Mouse (Mus musculus) lung, postnatal 0 days (tissue): ENCODE results near the gene Prkce. TPM values are rescaled to one million over a fixed set of nuclear protein-coding genes. Genes with fewer than 3 reads are reported as not detected.
A peak's percentile ranks its signal among the peaks of the same experiment; 100 is the strongest.

Source experiments
- ATAC-seq: fragments of 200-750 bp; cut with Nextera tagmentation; 2 replicates; pipeline ENCODE4 v1.8.0; 2017; ENCODE audit warnings: moderate library complexity
- DNase-seq: peaks from one replicate; pipeline ENCODE4 v3.0.0-alpha.2; 2016; ENCODE audit warnings: low spot score
- H3K27ac ChIP-seq: fragments of 300-500 bp; sonication (generic); 2 replicates; pipeline ENCODE4 v1.5.1; 2014; ENCODE audit warnings: antibody characterized with exemption, mild to moderate bottlenecking, low read length, mixed read lengths
- H3K27me3 ChIP-seq: fragments of 300-500 bp; sonication (generic); replicated peaks from 2 replicates; pipeline ENCODE4 v1.6.1; 2014; ENCODE audit warnings: low read length, mixed read lengths; ENCODE audit not compliant: insufficient read depth
- H3K36me3 ChIP-seq: fragments of 300-500 bp; sonication (generic); 2 replicates; pipeline ENCODE4 v1.6.1; 2014; ENCODE audit warnings: low read length, mixed read lengths; ENCODE audit not compliant: insufficient read depth
- H3K4me1 ChIP-seq: fragments of 300-500 bp; sonication (generic); 2 replicates; pipeline ENCODE4 v1.6.1; 2014; ENCODE audit warnings: antibody characterized with exemption, low read depth, low read length, mixed read lengths; ENCODE audit not compliant: insufficient read depth
- H3K4me2 ChIP-seq: fragments of 300-500 bp; sonication (generic); replicated peaks from 2 replicates; pipeline ENCODE4 v1.6.1; 2014; ENCODE audit warnings: low read depth, mild to moderate bottlenecking, low read length, moderate library complexity, mixed read lengths
- H3K4me3 ChIP-seq: fragments of 300-500 bp; sonication (generic); 2 replicates; pipeline ENCODE4 v1.5.1; 2014; ENCODE audit warnings: low read depth, low read length
- H3K9ac ChIP-seq: fragments of 300-500 bp; sonication (generic); replicated peaks from 2 replicates; pipeline ENCODE4 v1.6.1; 2014; ENCODE audit warnings: low read depth, mild to moderate bottlenecking
- H3K9me3 ChIP-seq: fragments of 300-500 bp; sonication (generic); 2 replicates; pipeline ENCODE4 v1.6.1; 2016; ENCODE audit warnings: low read length, mixed read lengths
- CTCF ChIP-seq: IDR thresholded peaks from 2 replicates; pipeline ENCODE4 v1.5.1; 2016; ENCODE audit warnings: antibody characterized with exemption, mild to moderate bottlenecking
- EP300 ChIP-seq: IDR thresholded peaks from 2 replicates; pipeline ENCODE4 v1.6.1; 2016; ENCODE audit warnings: antibody characterized with exemption, mild to moderate bottlenecking, control low read depth
- WGBS: fragments of 180-500 bp; shearing (Covaris S2); extraction: QIAGEN DNeasy Blood & Tissue Kit; methylation state at CpG from one replicate; pipeline ENCODE4 v1.1.7; 2014; 5-methylcytosine and 5-hydroxymethylcytosine counted together
- polyA plus RNA-seq: library from polyadenylated mRNA; unstranded; fragments of >200 nt; fragmentation: Nextera tagmentation; extraction: Ambion mirVana; gene quantifications from 2 replicates; pipeline ENCODE4 v1.2.1, GENCODE M21; 2015

Gene Prkce
- polyA plus RNA-seq, 1 experiment from 2014 or later: 10.6 TPM

DNA sequence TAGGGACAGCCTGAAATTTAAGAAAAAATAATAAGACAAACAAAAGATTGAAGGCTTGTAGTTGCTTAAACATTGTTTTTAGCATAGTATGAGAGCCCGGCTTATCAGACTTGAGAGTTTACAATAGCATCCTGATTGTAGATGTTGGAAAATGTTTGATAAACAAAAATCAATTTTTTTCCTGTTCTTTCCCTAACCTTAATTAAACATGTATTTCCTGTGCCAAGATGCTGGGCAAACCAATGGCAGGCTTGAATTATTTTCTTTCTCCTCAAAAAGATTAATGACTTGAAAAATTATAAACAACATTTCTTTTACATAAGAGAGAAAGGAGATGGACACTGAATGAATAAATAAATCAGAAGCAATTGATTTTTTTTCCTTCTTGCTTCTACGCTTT is 187.7 kb downstream of the Prkce start:
- no peak overlapping the region for H3K4me3 ChIP-seq
- no peaks in the 10 kb centered on the region for H3K36me3 ChIP-seq
- WGBS: 30% methylated on average over 2 of the region's 2 CpGs
- no peaks in the 10 kb centered on the region for H3K27me3 ChIP-seq
- no peaks in the 10 kb centered on the region for H3K9me3 ChIP-seq
- DNase-seq (peak; percentile 42), ATAC-seq (no peak)
- H3K27ac ChIP-seq: no peak overlapping the region
- no peak overlapping the region for H3K4me2 ChIP-seq
- no peak overlapping the region for H3K9ac ChIP-seq
- TF ChIP-seq EP300: peak; percentile 71
- no peak for TF ChIP-seq CTCF
- peaks cover 19% of the 10 kb centered on the region for H3K4me1 ChIP-seq

DNA sequence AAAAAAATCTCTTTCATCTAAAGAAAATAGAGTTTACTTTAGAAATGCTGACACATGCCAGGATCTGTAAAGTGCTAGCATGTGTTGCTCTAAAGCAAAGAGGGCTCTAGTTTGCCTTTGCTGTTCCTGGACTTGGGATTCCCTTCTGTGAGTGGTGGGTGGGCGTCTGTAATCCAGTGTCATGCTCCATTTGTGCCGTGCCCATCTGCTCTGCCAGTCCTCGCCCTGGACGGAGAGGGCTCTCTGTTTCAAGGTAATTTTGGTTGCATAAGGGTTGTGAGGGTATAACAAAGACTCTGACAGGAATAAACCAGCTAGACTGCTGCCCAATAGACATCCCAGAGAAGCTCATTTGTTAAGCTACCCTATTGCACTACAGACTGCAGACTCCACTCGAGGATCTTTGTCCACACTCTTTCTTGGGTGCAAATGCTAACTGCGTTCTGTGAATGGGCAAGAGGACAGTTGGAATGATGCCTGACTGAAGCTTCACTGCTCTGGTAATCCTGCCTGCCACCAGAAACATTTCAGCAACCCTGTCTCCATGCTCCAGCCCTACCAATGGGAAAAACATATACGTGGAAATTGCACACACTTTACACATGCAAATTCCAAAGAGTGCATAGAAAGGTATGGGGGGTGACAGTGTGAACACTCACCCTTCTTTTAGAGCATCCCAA is 188.3 kb downstream of the Prkce start:
- H3K27me3 ChIP-seq: no peaks in the 10 kb centered on the region
- no peak overlapping the region for H3K27ac ChIP-seq
- H3K9ac ChIP-seq: no peak overlapping the region
- no peaks in the 10 kb centered on the region for H3K36me3 ChIP-seq
- no peaks in the 10 kb centered on the region for H3K9me3 ChIP-seq
- H3K4me2 ChIP-seq: no peak overlapping the region
- DNase-seq: no peak
- H3K4me3 ChIP-seq: no peak overlapping the region
- no peak for ATAC-seq
- TF ChIP-seq CTCF (no peak), EP300 (no peak)
- H3K4me1 ChIP-seq: peaks cover 19% of the 10 kb centered on the region
- WGBS: 37% methylated on average over 7 of the region's 7 CpGs

DNA sequence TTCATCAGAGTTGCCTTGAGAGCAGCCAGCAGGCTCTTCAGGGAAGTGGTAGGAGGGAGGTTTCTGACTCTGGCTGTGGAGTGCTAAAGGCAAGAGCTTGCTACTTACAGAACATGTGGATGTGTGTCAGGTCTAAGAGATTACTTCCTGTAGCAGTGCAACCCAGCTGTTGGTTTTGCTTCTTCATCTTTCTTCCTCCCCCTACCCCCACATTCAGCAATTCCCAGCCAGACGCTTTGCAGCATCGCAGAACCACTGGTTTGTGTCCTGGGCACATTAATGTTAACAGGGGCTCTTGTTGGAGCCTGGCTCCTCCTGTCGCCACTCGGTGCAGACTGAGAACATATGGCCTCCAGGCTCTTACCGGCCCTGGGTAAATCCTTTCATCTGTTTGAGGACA is 190.8 kb downstream of the Prkce start:
- H3K27ac ChIP-seq: no peak overlapping the region
- peaks cover 9% of the 10 kb centered on the region; the same call in 1 of the 2 replicates for H3K4me1 ChIP-seq
- TF ChIP-seq EP300 (no peak), CTCF (no peak)
- 41% methylated on average over 5 of the region's 5 CpGs for WGBS
- no peaks in the 10 kb centered on the region for H3K36me3 ChIP-seq
- no peak overlapping the region for H3K9ac ChIP-seq
- H3K4me2 ChIP-seq: no peak overlapping the region
- no peak overlapping the region for H3K4me3 ChIP-seq
- no peak for DNase-seq
- H3K9me3 ChIP-seq: no peaks in the 10 kb centered on the region
- no peaks in the 10 kb centered on the region for H3K27me3 ChIP-seq
- no peak for ATAC-seq

DNA sequence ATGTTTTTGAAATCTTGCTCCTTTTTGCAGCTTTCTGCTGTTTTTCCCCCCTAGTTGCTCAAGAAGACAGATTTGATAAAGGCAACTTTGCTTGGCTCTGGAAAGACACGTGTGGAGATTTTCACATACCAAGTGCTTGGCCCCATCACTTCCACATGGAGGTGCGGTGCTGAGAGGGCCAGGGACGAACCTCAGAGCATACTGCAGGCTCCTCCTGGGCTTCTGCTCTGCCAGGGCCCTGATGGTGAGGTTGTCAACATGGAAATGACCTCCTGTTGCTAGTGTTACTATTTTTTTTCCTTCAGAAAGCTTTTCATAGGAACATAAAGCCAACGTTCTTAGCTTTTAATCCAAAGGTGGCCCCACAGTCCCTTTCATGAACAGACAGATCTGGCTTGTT is 191.3 kb downstream of the Prkce start:
- no peak for ATAC-seq

DNA sequence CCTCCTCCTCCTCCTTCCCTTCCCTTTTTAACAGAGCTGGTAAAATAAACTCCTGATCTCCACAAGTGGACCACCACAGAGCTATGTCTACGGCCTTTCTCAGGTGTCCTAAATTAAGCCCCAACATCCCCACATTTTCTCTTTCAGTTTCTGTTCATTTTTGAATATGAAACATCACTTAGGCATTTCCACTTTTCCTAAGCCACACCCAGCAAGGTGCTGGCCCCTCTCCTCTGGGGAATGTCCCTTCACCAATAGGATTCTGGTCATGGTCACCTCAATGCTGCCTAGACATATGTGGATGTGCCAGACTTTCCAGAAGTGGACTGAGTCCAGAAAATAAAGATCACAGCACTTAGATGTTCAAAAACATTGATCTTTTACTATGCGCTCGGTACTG is 193.3 kb downstream of the Prkce start:
- TF ChIP-seq CTCF (no peak), EP300 (no peak)
- ATAC-seq: no peak
- H3K9me3 ChIP-seq: no peaks in the 10 kb centered on the region
- no peak for DNase-seq
- H3K9ac ChIP-seq: no peak overlapping the region
- 86% methylated on average over 3 of the region's 3 CpGs for WGBS
- H3K4me1 ChIP-seq: peaks cover 3% of the 10 kb centered on the region; the same call in 1 of the 2 replicates
- no peaks in the 10 kb centered on the region for H3K36me3 ChIP-seq
- H3K27ac ChIP-seq: no peak overlapping the region
- no peaks in the 10 kb centered on the region for H3K27me3 ChIP-seq
- no peak overlapping the region for H3K4me2 ChIP-seq
- H3K4me3 ChIP-seq: no peak overlapping the region

More for the DNA sequence above, 191.3 kb downstream of the Prkce start:
- no peak overlapping the region for H3K4me3 ChIP-seq
- no peaks in the 10 kb centered on the region for H3K27me3 ChIP-seq
- no peak for DNase-seq
- no peak overlapping the region for H3K9ac ChIP-seq
- H3K27ac ChIP-seq: no peak overlapping the region
- H3K4me2 ChIP-seq: no peak overlapping the region
- no peaks in the 10 kb centered on the region for H3K9me3 ChIP-seq
- peaks cover 9% of the 10 kb centered on the region; the same call in 1 of the 2 replicates for H3K4me1 ChIP-seq
- WGBS: 61% methylated on average over 4 of the region's 4 CpGs
- H3K36me3 ChIP-seq: no peaks in the 10 kb centered on the region
- no peak for TF ChIP-seq CTCF
- TF ChIP-seq EP300: no peak

DNA sequence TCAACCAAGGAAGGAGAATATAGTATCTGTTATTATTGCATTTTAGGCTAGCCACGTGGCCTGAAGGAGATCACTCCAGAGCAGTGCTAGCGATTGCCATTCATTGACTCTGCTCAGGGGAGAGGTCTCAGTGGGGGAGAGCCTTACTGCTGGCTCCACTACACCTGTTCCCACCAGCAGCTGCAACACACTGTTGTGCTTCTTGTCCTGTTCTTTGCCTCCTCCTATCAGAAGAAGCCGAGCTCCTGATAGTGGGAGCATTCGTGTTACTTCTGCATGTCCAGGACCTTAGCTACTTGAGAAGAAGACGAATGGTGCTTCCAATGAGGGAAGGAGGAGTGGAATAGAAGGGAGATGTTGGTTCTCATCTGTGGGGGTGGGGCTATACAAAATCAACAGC is 195.8 kb downstream of the Prkce start:
- no peak overlapping the region for H3K4me3 ChIP-seq
- no peak overlapping the region for H3K9ac ChIP-seq
- H3K27me3 ChIP-seq: no peaks in the 10 kb centered on the region
- no peak for ATAC-seq
- DNase-seq: no peak
- WGBS: 57% methylated on average over 5 of the region's 5 CpGs
- H3K9me3 ChIP-seq: no peaks in the 10 kb centered on the region
- no peak overlapping the region for H3K27ac ChIP-seq
- TF ChIP-seq EP300: no peak
- no peak for TF ChIP-seq CTCF
- H3K4me1 ChIP-seq: no peaks in the 10 kb centered on the region
- H3K4me2 ChIP-seq: no peak overlapping the region
- H3K36me3 ChIP-seq: no peaks in the 10 kb centered on the region
